Mouse (Mus musculus) hindbrain, embryonic 12.5 days (tissue): Measurements from ENCODE around the gene Nfat5. TPM values are rescaled to one million over a fixed set of nuclear protein-coding genes. Genes with fewer than 3 reads are reported as not detected.

Experiments
- ATAC-seq: fragments of 200-750 bp; cut with Nextera tagmentation; 2 replicates; pipeline ENCODE4 v1.8.0; 2017; ENCODE audit warnings: moderate TSS enrichment; ENCODE audit not compliant: low FRiP score
- H3K27ac ChIP-seq: fragments of 300-500 bp; sonication (generic); 2 replicates; pipeline ENCODE4 v1.5.1; 2016; ENCODE audit warnings: mild to moderate bottlenecking
- H3K27me3 ChIP-seq: fragments of 300-500 bp; sonication (generic); 2 replicates; pipeline ENCODE4 v1.6.1; 2016; ENCODE audit warnings: mild to moderate bottlenecking
- H3K36me3 ChIP-seq: fragments of 300-500 bp; sonication (generic); 2 replicates; pipeline ENCODE4 v1.6.1; 2016; ENCODE audit warnings: mild to moderate bottlenecking
- H3K4me1 ChIP-seq: fragments of 300-500 bp; sonication (generic); 2 replicates; pipeline ENCODE4 v1.6.1; 2016
- H3K4me2 ChIP-seq: fragments of 300-500 bp; sonication (generic); replicated peaks from 2 replicates; pipeline ENCODE4 v1.6.1; 2016; ENCODE audit warnings: mild to moderate bottlenecking
- H3K4me3 ChIP-seq: fragments of 300-500 bp; sonication (generic); 2 replicates; pipeline ENCODE4 v1.5.1; 2016; ENCODE audit warnings: mild to moderate bottlenecking
- H3K9ac ChIP-seq: fragments of 300-500 bp; sonication (generic); 2 replicates; pipeline ENCODE4 v1.6.1; 2016; ENCODE audit warnings: mild to moderate bottlenecking, moderate library complexity
- H3K9me3 ChIP-seq: fragments of 300-500 bp; sonication (generic); replicated peaks from 2 replicates; pipeline ENCODE4 v1.6.1; 2016; ENCODE audit warnings: mild to moderate bottlenecking
- WGBS: fragments of 180-500 bp; shearing (Covaris S2); methylation state at CpG from one replicate; pipeline ENCODE4 v1.1.7; 2016; 5-methylcytosine and 5-hydroxymethylcytosine counted together
- polyA plus RNA-seq: library from polyadenylated mRNA; unstranded; fragments of >200 nt; fragmentation: Nextera tagmentation; extraction: Ambion mirVana; gene quantifications from 2 replicates; pipeline ENCODE4 v1.2.1, GENCODE M21; 2016

Nfat5 gene
- polyA plus RNA-seq, 1 experiment from 2014 or later: 20.2 TPM

- 79% methylated on average over 9 of the region's 9 CpGs for WGBS
- ATAC-seq: no peak
- Histone ChIP-seq H3K4me2 (no peak overlapping the region), H3K27ac (no peak overlapping the region), H3K27me3 (no peaks in the 10 kb centered on the region), H3K4me3 (no peak overlapping the region), H3K9me3 (no peaks in the 10 kb centered on the region), H3K9ac (no peak overlapping the region), H3K4me1 (peaks cover 7% of the 10 kb centered on the region), H3K36me3 (no peaks in the 10 kb centered on the region)
Observed at GRCm38 (mm10) chr8:107268501-107268900, 24.8 kb upstream of the Nfat5 start.

- H3K9ac ChIP-seq: no peak overlapping the region
- H3K4me3 ChIP-seq: no peak overlapping the region
- H3K27me3 ChIP-seq: no peaks in the 10 kb centered on the region
- peaks cover 7% of the 10 kb centered on the region for H3K4me1 ChIP-seq
- H3K27ac ChIP-seq: no peak overlapping the region
- H3K9me3 ChIP-seq: no peaks in the 10 kb centered on the region
- H3K36me3 ChIP-seq: no peaks in the 10 kb centered on the region
- no peak overlapping the region for H3K4me2 ChIP-seq
- no peak for ATAC-seq
Observed at GRCm38 (mm10) chr8:107269191-107269590, 24.1 kb upstream of the Nfat5 start.

DNA sequence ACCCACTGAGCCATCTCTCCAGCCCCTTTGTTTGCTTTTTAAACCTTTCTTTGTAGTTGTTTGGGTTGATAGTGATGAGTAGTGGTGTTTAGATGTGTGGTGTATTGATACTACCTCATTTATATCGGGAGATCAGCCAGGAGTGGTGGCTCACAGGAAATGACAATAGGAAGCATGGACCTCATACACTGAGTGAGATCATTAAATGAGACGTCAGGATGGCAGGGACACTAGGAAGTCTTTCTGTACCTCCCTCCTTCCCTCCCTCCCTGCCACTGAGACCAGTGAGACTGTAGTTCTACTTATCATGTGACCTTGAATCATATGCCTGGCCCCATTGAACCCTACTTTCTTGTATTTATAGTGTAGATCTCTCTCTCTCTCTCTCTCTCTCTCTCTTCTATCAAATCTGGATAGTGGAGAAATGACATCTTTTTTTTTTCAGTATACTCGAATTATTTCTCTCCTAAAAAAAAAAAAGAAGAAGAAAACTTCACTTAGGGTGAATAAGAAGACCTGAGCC is 23.6 kb upstream of the Nfat5 start:
- no peaks in the 10 kb centered on the region for H3K36me3 ChIP-seq
- H3K4me3 ChIP-seq: no peak overlapping the region
- ATAC-seq: no peak
- H3K27me3 ChIP-seq: no peaks in the 10 kb centered on the region
- no peak overlapping the region for H3K27ac ChIP-seq
- H3K4me1 ChIP-seq: peaks cover 7% of the 10 kb centered on the region
- H3K9me3 ChIP-seq: no peaks in the 10 kb centered on the region
- no peak overlapping the region for H3K9ac ChIP-seq
- 56% methylated on average over 3 of the region's 3 CpGs for WGBS
- H3K4me2 ChIP-seq: no peak overlapping the region

DNA sequence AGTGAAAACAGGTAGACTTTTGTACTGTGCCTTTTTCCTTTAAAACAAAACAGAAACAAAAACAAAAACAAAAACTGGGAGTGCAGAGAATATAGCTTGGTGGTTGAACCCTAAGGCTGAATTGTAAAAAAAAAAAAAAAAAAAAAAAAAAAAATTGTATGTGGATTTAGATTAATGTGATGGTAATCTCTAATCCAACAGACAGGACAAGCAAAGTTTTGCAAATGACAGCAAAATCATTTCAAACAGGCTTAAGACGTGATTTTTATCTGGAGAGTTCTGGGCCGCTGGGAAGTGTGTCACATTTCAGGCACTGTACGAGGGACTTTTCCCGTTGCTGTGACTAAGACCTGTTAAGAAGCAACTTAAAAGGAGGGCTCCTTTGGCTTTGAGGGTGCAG is 23.0 kb upstream of the Nfat5 start:
- no peaks in the 10 kb centered on the region for H3K9me3 ChIP-seq
- WGBS: 68% methylated on average over 4 of the region's 4 CpGs
- H3K27ac ChIP-seq: no peak overlapping the region
- H3K9ac ChIP-seq: no peak overlapping the region
- no peak overlapping the region for H3K4me2 ChIP-seq
- H3K4me1 ChIP-seq: peaks cover 7% of the 10 kb centered on the region
- no peaks in the 10 kb centered on the region for H3K36me3 ChIP-seq
- no peak overlapping the region for H3K4me3 ChIP-seq
- H3K27me3 ChIP-seq: no peaks in the 10 kb centered on the region
- no peak for ATAC-seq

GRCm38 (mm10) chr8:107270751-107271150 is 22.5 kb upstream of the Nfat5 start:
- H3K36me3 ChIP-seq: no peaks in the 10 kb centered on the region
- H3K4me3 ChIP-seq: no peak overlapping the region
- H3K27ac ChIP-seq: no peak overlapping the region
- peaks cover 4% of the 10 kb centered on the region for H3K4me1 ChIP-seq
- H3K27me3 ChIP-seq: no peaks in the 10 kb centered on the region
- 63% methylated on average over 11 of the region's 11 CpGs for WGBS
- H3K9ac ChIP-seq: no peak overlapping the region
- no peak overlapping the region for H3K4me2 ChIP-seq
- no peaks in the 10 kb centered on the region for H3K9me3 ChIP-seq
- ATAC-seq: no peak

GRCm38 (mm10) chr8:107277323-107277883 is 15.9 kb upstream of the Nfat5 start:
- Histone ChIP-seq H3K27ac (no peak overlapping the region), H3K27me3 (no peaks in the 10 kb centered on the region), H3K4me3 (no peak overlapping the region), H3K4me1 (no peaks in the 10 kb centered on the region), H3K9me3 (no peaks in the 10 kb centered on the region), H3K9ac (no peak overlapping the region), H3K4me2 (no peak overlapping the region), H3K36me3 (no peaks in the 10 kb centered on the region)
- WGBS: 73% methylated on average over 5 of the region's 5 CpGs
- no peak for ATAC-seq

- Histone ChIP-seq H3K27ac (no peak overlapping the region), H3K36me3 (no peaks in the 10 kb centered on the region), H3K4me3 (no peak overlapping the region), H3K9me3 (no peaks in the 10 kb centered on the region), H3K9ac (no peak overlapping the region), H3K27me3 (no peaks in the 10 kb centered on the region), H3K4me2 (no peak overlapping the region), H3K4me1 (no peaks in the 10 kb centered on the region)
- WGBS: 80% methylated on average over 1 of the region's 1 CpGs
- ATAC-seq: no peak
Observed at GRCm38 (mm10) chr8:107278571-107278970, 14.7 kb upstream of the Nfat5 start.

- ATAC-seq: no peak
- H3K4me2 ChIP-seq: no peak overlapping the region
- no peaks in the 10 kb centered on the region for H3K9me3 ChIP-seq
- H3K27me3 ChIP-seq: no peaks in the 10 kb centered on the region
- H3K4me3 ChIP-seq: no peak overlapping the region
- H3K27ac ChIP-seq: no peak overlapping the region
- H3K9ac ChIP-seq: no peak overlapping the region
- no peaks in the 10 kb centered on the region; the same call in 1 of the 2 replicates for H3K4me1 ChIP-seq
- WGBS: 80% methylated on average over 9 of the region's 9 CpGs
- H3K36me3 ChIP-seq: no peaks in the 10 kb centered on the region
Observed at GRCm38 (mm10) chr8:107286686-107287085, 6.6 kb upstream of the Nfat5 start.

- Histone ChIP-seq H3K4me3 (no peak overlapping the region), H3K9me3 (no peaks in the 10 kb centered on the region), H3K4me1 (no peaks in the 10 kb centered on the region; the same call in 1 of the 2 replicates), H3K9ac (no peak overlapping the region), H3K4me2 (no peak overlapping the region), H3K27me3 (no peaks in the 10 kb centered on the region), H3K36me3 (no peaks in the 10 kb centered on the region), H3K27ac (no peak overlapping the region)
- WGBS: 50% methylated on average over 5 of the region's 5 CpGs
- ATAC-seq: no peak
Observed at GRCm38 (mm10) chr8:107287522-107287921, 5.7 kb upstream of the Nfat5 start.

GRCm38 (mm10) chr8:107291171-107291601 is 2.1 kb upstream of the Nfat5 start:
- Histone ChIP-seq H3K36me3 (no peaks in the 10 kb centered on the region), H3K27me3 (no peaks in the 10 kb centered on the region), H3K4me1 (peaks cover 6% of the 10 kb centered on the region; the same call in 1 of the 2 replicates), H3K4me3 (no peak overlapping the region), H3K9me3 (no peaks in the 10 kb centered on the region), H3K9ac (no peak overlapping the region), H3K4me2 (no peak overlapping the region), H3K27ac (no peak overlapping the region)
- 90% methylated on average over 4 of the region's 4 CpGs for WGBS
- ATAC-seq: no peak

DNA sequence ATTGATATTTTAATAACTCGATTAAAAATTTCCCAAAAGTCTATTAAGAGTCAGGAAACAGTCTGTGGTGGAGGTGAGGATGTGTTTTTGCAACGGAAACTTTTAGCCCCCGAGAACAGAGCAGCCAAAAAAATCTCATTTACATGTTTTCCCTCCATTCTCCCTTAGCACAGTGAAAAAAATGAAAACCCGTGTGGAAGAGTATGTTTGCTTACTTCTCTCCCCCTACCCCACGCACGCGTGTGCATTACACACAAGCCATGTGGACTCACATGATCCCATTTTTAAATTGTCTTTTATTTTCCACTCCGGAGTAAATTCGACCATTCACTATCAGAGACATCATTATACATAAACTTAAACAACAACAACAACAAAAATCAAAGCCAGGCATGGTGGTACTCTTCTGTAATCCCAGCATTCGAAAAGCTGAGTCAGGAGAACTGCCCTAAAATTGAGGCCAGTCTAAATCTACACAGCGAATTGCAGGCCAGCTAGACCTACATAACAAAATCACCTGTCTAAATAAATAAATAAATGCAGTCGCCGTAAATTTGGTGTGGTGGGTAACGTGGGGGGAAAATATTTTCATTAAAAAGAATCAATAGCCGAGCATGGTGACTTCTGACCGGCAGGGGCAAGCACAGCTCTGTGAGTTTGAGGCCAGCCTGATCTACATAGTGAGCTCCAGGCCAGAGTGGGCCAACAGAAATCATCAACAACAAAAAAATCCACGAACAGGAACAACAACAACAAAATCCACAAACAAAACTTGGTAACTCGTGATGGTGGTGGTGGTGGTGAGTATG is 947 bp upstream of the Nfat5 start:
- H3K9ac ChIP-seq: peak overlapping the region; percentile 54
- H3K36me3 ChIP-seq: no peaks in the 10 kb centered on the region
- peaks cover 6% of the 10 kb centered on the region; the same call in 1 of the 2 replicates for H3K4me1 ChIP-seq
- peak overlapping the region; percentile 56 for H3K4me2 ChIP-seq
- 60% methylated on average over 18 of the region's 18 CpGs for WGBS
- no peaks in the 10 kb centered on the region for H3K9me3 ChIP-seq
- peak; percentile 39 for ATAC-seq
- peak overlapping the region; percentile 93 for H3K27ac ChIP-seq
- H3K4me3 ChIP-seq: peak overlapping the region; percentile 98
- H3K27me3 ChIP-seq: no peaks in the 10 kb centered on the region

GRCm38 (mm10) chr8:107293641-107294628 is 665 bp downstream of the Nfat5 start:
- peak; percentile 53 for ATAC-seq
- H3K9ac ChIP-seq: peak overlapping the region; percentile 97
- H3K27ac ChIP-seq: peak overlapping the region; percentile 93
- no peaks in the 10 kb centered on the region for H3K27me3 ChIP-seq
- no peaks in the 10 kb centered on the region for H3K36me3 ChIP-seq
- H3K4me3 ChIP-seq: peak overlapping the region; percentile 98
- H3K9me3 ChIP-seq: no peaks in the 10 kb centered on the region
- H3K4me2 ChIP-seq: peak overlapping the region; percentile 56
- peaks cover 6% of the 10 kb centered on the region; the same call in 1 of the 2 replicates for H3K4me1 ChIP-seq
- under 1% methylated on average over 47 of the region's 98 CpGs for WGBS
